Mouse (Mus musculus) urinary bladder, adult 2 months (tissue): Measurements from ENCODE around the gene Rmnd5b. TPM values are rescaled to one million over a fixed set of nuclear protein-coding genes. Genes with fewer than 3 reads are reported as not detected.
A peak's percentile ranks its signal among the peaks of the same experiment; 100 is the strongest.

Experiments used
- DNase-seq: peaks from one replicate; pipeline ENCODE4 v3.0.0; 2022; ENCODE audit warnings: low spot score
- polyA plus RNA-seq: library from polyadenylated mRNA; depleted of rRNA; stranded (reverse); fragments of >200 nt; gene quantifications from 2 replicates; pipeline ENCODE4 v1.2.3, GENCODE M21; 2012; rRNA removed

Rmnd5b gene
- polyA plus RNA-seq, 1 experiment = 43.4 TPM

DNA sequence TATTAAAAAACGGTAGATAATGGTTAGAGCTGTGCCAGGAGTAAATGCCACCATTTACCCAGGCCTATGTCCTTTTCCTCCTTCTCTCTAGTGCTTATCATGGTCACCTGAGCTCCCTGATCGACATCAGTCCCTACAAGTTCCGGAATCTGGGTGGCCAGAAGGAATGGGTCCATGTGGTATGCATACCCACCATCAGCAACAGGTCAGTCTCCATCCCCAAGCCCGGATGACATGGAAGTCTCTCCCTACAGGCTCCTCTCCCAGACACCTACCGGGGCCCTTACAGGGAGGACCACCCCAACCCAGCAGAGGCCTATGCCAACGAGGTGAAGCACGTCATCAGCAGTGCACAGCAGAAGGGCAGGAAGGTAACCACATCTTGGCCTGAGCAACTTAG lies 43.8 kb downstream of the Rmnd5b start:
- no peak for DNase-seq

DNA sequence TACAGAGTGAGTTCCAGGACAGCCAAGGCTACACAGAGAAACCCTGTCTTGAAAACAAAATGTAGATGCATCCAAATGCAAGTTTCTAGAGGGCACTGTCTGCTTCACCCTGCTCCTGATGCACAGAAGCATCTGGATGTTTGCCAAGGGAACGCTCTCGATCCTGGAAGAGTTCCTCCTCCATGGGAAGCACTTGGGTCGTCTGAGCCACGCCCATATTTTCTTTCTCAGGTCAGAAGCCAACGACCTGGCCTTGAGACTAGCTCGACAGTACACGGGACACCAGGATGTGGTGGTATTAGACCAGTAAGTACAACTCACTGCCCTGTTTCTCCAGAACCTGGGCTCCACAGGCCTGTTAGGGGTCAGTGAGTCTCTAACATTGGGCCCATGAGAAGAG lies 44.5 kb downstream of the Rmnd5b start:
- no peak for DNase-seq

DNA sequence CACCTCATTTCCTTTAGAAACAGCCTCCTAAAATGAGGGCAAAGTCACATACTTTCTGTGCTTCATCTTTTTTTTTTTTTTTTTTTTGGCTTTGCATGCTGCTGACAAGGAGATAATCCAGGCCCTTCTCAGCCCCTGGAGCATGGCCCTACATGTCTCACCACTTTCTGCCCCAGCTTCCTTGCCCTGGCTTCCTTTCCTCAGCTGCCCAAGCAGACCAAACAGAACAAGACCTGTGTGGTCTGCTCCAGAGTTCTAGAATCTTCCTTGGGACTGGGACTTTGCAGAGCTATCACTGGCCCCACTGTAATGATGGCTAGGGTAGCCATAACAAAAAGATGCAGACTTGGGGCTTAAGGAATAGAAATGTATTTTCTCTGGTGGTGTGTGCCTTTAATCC lies 45.7 kb downstream of the Rmnd5b start:
- DNase-seq = no peak

GRCm38 (mm10) chr11:51588833-51589232 lies 46.9 kb downstream of the Rmnd5b start:
- no peak for DNase-seq

DNA sequence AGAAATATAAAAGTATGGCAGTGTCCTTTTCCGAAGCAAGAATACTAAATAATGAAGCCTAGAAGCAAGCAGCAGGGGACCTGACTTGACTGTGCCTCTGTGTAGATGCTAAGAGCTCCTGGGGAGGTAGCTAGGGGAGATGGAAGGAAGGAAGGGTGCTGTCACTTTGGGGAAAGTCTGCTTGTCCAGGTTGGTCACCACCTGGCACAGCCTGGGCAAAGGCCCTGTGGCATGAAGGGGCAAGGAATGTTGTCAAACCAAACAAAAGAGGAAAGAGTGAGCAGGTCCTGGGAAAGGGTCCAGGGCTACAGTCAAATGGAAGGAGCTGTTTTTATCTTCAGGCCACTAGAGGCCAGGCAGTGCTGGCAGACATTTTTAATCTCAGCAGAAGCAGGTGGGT lies 48.6 kb downstream of the Rmnd5b start:
- DNase-seq = no peak

- DNase-seq = no peak
These were observed 49.3 kb downstream of the Rmnd5b start for GRCm38 (mm10) chr11:51586411-51586810.

GRCm38 (mm10) chr11:51585608-51586252 lies 50.0 kb downstream of the Rmnd5b start:
- DNase-seq = no peak

DNA sequence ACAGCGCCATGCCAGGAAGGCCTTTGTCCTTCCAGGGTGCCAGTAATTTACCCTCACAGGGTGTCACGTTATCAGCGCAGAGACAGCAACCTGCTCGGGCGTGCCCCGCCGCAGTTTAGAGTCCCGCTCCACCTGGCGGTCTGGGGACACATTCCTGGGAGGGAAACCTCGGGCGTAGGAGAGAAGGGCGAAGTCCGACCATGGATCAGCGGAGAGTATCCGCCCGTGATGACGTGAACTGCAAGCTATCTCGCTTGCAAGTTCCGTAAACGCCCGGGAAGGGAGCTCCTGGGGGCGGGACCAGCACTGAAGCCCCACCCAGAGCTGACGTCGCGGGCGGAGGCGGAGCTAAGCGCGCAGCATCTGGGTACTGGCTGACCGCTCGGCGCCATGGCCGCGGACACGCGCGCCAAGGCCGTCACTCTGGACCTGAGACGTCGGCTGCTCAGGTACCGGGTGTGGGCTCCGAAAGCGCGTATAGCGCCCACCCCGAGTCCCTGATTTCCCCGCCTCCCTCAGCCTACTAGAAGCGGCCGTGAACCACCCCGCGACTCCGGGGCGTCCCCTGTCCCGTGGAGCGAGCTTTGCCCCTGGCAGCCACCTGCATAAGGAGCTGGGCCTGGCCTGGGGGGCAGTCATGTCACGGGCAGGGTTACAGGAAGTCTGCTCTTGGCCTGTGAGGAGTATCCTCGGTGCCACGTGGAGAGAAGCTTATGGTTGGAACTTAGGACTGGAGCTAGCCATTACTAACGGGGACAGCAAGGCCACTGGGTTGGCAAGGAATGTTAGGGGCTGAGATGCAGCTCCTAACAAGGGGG lies 51.1 kb downstream of the Rmnd5b start, which contains the start of gene Phykpl:
Phykpl (plus strand) TSS at position 327 of the 818 bp plus-strand sequence.
- peak; percentile 94 for DNase-seq

DNA sequence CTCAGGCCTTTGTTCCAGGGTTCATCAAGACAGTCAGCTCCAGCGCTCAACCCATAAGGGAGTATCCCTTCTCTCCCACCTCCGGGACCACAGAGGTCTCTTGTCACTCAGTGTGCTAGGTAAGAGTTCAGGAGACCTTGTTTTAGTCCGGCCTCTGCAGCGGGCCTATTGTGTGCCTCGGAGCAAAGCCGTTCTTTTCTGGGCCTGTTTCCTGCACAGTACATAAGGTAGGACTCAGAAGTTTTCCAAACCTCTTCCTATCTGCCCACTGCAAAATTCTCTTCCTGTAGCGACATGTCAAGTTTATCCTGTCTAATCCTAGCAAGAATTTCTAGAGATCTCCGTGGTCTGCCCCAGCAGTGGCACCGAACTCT lies 51.7 kb downstream of the Rmnd5b start:
- no peak for DNase-seq

GRCm38 (mm10) chr11:51582713-51583112 lies 53.0 kb downstream of the Rmnd5b start:
- no peak for DNase-seq

GRCm38 (mm10) chr11:51579024-51579423 lies 56.7 kb downstream of the Rmnd5b start:
- no peak for DNase-seq

GRCm38 (mm10) chr11:51577587-51577986 lies 58.1 kb downstream of the Rmnd5b start:
- no peak for DNase-seq

DNA sequence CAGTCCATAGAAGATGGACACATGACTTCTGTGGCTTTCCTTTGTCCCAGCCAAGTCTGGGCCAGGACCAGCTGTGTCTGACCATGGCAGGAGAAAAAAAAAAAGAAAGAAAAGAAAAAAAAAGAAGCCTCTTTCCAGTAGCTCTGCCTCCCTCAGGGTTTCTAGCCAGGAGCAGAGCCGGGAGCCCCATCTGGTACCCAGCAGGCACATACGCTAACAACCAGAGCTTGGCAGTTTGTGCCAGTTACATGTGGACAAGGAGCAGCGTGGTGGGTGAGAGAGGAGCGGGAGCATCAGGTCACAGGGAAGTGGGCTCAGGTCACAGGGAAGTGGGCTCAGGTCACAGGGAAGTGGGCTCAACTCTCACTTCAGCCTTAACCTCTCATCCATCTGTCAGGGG lies 59.2 kb downstream of the Rmnd5b start:
- DNase-seq = no peak

Other genes starting within 250 kb of the Rmnd5b start
- gene Phykpl, start 51.1 kb downstream of the Rmnd5b start, polyA plus RNA-seq = 14.3 and 19.3 TPM in 2 replicates
- gene Hnrnpab, start 29.0 kb downstream of the Rmnd5b start, polyA plus RNA-seq = 198 and 201 TPM in 2 replicates
- gene Nhp2, start 16.2 kb downstream of the Rmnd5b start, polyA plus RNA-seq = 48.8 and 55.7 TPM in 2 replicates
- 4.2 and 4.9 TPM in 2 replicates for gene N4bp3, start 14.9 kb upstream of the Rmnd5b start, polyA plus RNA-seq
- gene D930048N14Rik, start 15.1 kb upstream of the Rmnd5b start, polyA plus RNA-seq = 15.1 and 20.6 TPM in 2 replicates
- gene 0610009B22Rik, start 53.0 kb upstream of the Rmnd5b start, polyA plus RNA-seq = 33.4 and 45.1 TPM in 2 replicates
- 8.5 and 10.6 TPM in 2 replicates for gene Sec24a, start 127.7 kb upstream of the Rmnd5b start, polyA plus RNA-seq
- 98.5 and 124 TPM in 2 replicates for gene Sar1b, start 127.8 kb upstream of the Rmnd5b start, polyA plus RNA-seq
- 10.6 and 16.1 TPM in 2 replicates for gene Jade2, start 221.8 kb upstream of the Rmnd5b start, polyA plus RNA-seq